Mouse (Mus musculus) midbrain, embryonic 15.5 days (tissue): ENCODE measurements around the gene Stard3. TPM values are rescaled to one million over a fixed set of nuclear protein-coding genes. Genes with fewer than 3 reads are reported as not detected.
A peak's percentile ranks its signal among the peaks of the same experiment; 100 is the strongest.

ENCODE experiments used
- ATAC-seq: fragments of 200-750 bp; cut with Nextera tagmentation; replicated peaks from 2 replicates; pipeline ENCODE4 v1.8.0; 2017; ENCODE audit warnings: moderate TSS enrichment
- H3K27ac ChIP-seq: fragments of 300-500 bp; sonication (generic); 2 replicates; pipeline ENCODE4 v1.5.1; 2015; ENCODE audit warnings: mild to moderate bottlenecking, inconsistent platforms
- H3K27me3 ChIP-seq: fragments of 300-500 bp; sonication (generic); replicated peaks from 2 replicates; pipeline ENCODE4 v1.6.1; 2015; ENCODE audit warnings: inconsistent platforms
- H3K36me3 ChIP-seq: fragments of 300-500 bp; sonication (generic); replicated peaks from 2 replicates; pipeline ENCODE4 v1.6.1; 2015; ENCODE audit warnings: inconsistent platforms
- H3K4me1 ChIP-seq: fragments of 300-500 bp; sonication (generic); 2 replicates; pipeline ENCODE4 v1.6.1; 2015; ENCODE audit warnings: inconsistent platforms
- H3K4me2 ChIP-seq: fragments of 300-500 bp; sonication (generic); 2 replicates; pipeline ENCODE4 v1.6.1; 2015; ENCODE audit warnings: inconsistent platforms, mild to moderate bottlenecking, moderate library complexity
- H3K4me3 ChIP-seq: fragments of 300-500 bp; sonication (generic); 2 replicates; pipeline ENCODE4 v1.5.1; 2015; ENCODE audit warnings: mild to moderate bottlenecking, inconsistent platforms
- H3K9ac ChIP-seq: fragments of 300-500 bp; sonication (generic); 2 replicates; pipeline ENCODE4 v1.6.1; 2015; ENCODE audit warnings: mild to moderate bottlenecking, inconsistent platforms
- H3K9me3 ChIP-seq: fragments of 300-500 bp; sonication (generic); 2 replicates; pipeline ENCODE4 v1.6.1; 2016; ENCODE audit warnings: inconsistent platforms
- WGBS: fragments of 180-500 bp; shearing (Covaris S2); methylation state at CpG from one replicate; pipeline ENCODE4 v1.1.7; 2015; ENCODE audit warnings: mixed read lengths; 5-methylcytosine and 5-hydroxymethylcytosine counted together
- polyA plus RNA-seq: library from polyadenylated mRNA; unstranded; fragments of >200 nt; fragmentation: Nextera tagmentation; extraction: Ambion mirVana; gene quantifications from 2 replicates; pipeline ENCODE4 v1.2.1, GENCODE M21; 2015

Stard3 gene
- 38.2 and 44.6 TPM in 2 replicates for polyA plus RNA-seq

DNA sequence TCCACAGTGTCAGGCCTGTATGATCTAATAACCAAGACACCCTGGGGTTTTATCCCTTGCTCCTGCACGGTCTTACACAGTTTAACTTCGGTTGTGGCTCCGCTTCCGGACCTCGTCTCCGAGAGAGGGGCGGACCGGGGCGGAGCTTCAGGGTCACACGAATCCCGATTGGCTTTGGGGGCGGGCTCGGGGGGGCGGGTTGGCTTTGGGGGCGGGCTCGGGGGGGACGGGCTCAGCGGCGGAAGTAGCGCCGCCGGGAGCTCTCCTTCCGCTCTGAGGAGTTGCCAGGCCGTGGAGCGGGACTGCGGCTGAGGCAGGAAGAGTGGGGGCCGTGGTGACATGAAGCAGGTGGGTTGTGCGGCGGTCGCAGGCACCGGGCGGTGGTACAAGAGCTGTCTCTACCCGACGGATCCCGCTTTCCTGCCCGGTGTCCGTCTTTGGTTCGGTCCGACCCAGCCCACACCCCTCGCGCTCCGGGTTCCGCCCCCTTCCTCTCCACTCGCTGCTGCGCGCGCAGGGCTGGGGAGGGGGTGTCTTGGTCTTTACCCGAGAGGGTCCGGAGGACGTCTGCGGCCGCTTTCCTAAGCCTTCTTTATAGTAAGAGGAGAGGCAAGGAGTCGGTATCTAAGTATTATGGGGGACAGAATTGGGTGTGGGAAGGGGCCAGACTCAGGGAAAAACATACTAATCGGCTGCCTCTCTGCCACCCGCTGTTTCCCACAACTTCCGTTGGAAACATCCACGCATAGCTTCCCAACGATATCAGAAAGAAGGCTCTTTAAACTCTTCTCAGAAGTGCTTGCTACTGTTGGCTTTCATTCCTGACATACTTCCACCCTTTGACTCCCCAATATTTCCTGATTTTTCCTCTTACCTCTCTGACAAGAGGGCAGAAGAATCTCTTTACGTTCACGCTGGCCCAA, at the start of gene Stard3:
Gene Stard3 (plus strand): TSS at position 208 of the 923 bp plus-strand sequence.
- peak within 1 kb of the TSS; percentile 84 for H3K4me3 ChIP-seq
- H3K27ac ChIP-seq, result peak within 1 kb of the TSS; percentile 91
- H3K36me3 ChIP-seq, result no peaks in the 10 kb centered on the region
- ATAC-seq, result peak; percentile 89
- H3K9ac ChIP-seq, result peak within 1 kb of the TSS; percentile 58
- H3K9me3 ChIP-seq, result no peaks in the 10 kb centered on the region
- peak within 1 kb of the TSS; percentile 79 for H3K4me2 ChIP-seq
- 0% methylated on average over 57 of the region's 60 CpGs for WGBS
- peaks cover 46% of the 10 kb centered on the region for H3K4me1 ChIP-seq
- H3K27me3 ChIP-seq, result peaks cover 13% of the 10 kb centered on the region; the same call in 1 of the 2 replicates

DNA sequence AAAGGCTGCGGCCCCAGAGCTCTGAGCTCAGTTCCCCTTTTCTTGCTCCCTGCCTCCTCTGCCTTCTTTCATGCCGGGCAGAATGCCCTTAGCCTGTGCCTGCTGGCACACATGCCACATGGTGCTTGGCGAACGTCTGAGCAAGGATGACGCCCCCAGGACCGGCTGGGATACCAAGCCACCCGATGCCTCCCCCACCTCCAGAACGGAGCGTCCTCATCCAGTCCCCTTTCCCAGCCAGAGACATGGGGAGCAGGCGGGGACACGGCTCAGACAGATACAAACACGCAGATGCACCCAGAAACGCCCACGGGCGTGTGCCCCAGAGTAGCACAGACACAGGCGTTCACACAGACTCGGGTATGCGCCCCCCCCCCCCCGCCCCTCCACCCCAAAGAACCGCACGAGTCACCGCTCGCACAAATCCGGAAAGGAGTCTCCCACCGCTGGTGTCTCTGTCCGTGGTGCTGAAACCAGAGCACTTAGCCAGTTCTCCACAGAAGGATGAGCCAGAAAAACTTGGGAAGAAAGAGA, 44.3 kb upstream of the Stard3 start:
- no peaks in the 10 kb centered on the region for H3K9me3 ChIP-seq
- H3K4me3 ChIP-seq, result no peak overlapping the region
- H3K27ac ChIP-seq, result no peak overlapping the region
- peaks cover 77% of the 10 kb centered on the region for H3K27me3 ChIP-seq
- H3K4me2 ChIP-seq, result peak overlapping the region; percentile 3; the same call in 1 of the 2 replicates
- no peak for ATAC-seq
- H3K4me1 ChIP-seq, result peaks cover 10% of the 10 kb centered on the region; the same call in 1 of the 2 replicates
- H3K9ac ChIP-seq, result no peak overlapping the region
- WGBS, result under 1% methylated on average over 26 of the region's 26 CpGs
- no peaks in the 10 kb centered on the region for H3K36me3 ChIP-seq

- Histone ChIP-seq H3K4me2 (no peak overlapping the region), H3K9me3 (no peaks in the 10 kb centered on the region), H3K4me3 (no peak overlapping the region), H3K27ac (no peak overlapping the region), H3K27me3 (peaks cover 89% of the 10 kb centered on the region), H3K36me3 (no peaks in the 10 kb centered on the region), H3K9ac (no peak overlapping the region), H3K4me1 (peaks cover 22% of the 10 kb centered on the region)
- no peak for ATAC-seq
- WGBS, result 4% methylated on average over 7 of the region's 7 CpGs
These were observed 40.7 kb upstream of the Stard3 start for GRCm38 (mm10) chr11:98317479-98317878.

DNA sequence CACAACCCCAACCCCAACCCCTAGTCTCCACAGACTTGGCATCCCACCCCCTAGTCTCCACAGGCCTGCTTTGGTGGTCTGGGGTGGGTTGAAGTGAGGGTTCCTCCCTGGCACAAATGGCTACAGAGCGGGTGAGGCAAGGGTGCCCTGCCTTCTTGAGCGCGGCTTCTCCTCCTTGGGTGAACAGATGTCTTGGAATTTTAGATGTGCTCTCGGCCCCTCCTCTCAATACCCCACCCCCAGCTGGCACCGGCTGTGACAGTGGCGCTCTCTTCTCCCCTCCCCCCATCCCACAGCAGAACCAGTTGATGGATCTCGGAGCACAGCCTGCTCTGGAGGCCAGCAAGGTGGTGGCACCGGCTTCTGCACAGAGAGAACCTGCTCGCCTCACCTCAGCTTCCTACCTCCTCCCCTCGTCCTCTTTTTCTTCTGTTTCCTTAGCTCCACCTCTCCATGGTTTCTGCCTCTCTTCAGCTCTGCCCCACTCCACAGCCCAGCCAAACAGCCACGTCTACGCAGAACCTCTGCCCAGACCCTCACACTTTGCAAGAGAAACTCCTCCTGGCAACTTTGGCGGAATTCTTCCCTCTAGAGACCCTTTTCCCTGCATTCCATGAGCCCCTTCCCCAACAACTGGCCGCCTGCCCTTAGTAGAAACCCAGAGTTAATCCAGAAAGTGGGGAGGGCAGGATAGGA, 39.6 kb upstream of the Stard3 start:
- Histone ChIP-seq H3K4me1 (peaks cover 21% of the 10 kb centered on the region), H3K27ac (no peak overlapping the region), H3K9me3 (no peaks in the 10 kb centered on the region), H3K4me2 (no peak overlapping the region), H3K9ac (no peak overlapping the region), H3K36me3 (no peaks in the 10 kb centered on the region), H3K4me3 (no peak overlapping the region), H3K27me3 (peaks cover 93% of the 10 kb centered on the region)
- no peak for ATAC-seq
- under 1% methylated on average over 14 of the region's 14 CpGs for WGBS

GRCm38 (mm10) chr11:98319120-98319519, 39.0 kb upstream of the Stard3 start:
- Histone ChIP-seq H3K4me1 (peaks cover 17% of the 10 kb centered on the region), H3K27ac (no peak overlapping the region), H3K4me3 (no peak overlapping the region), H3K36me3 (no peaks in the 10 kb centered on the region), H3K9ac (no peak overlapping the region), H3K4me2 (no peak overlapping the region), H3K27me3 (peaks cover 94% of the 10 kb centered on the region), H3K9me3 (no peaks in the 10 kb centered on the region)
- no peak for ATAC-seq
- 2% methylated on average over 15 of the region's 15 CpGs for WGBS

DNA sequence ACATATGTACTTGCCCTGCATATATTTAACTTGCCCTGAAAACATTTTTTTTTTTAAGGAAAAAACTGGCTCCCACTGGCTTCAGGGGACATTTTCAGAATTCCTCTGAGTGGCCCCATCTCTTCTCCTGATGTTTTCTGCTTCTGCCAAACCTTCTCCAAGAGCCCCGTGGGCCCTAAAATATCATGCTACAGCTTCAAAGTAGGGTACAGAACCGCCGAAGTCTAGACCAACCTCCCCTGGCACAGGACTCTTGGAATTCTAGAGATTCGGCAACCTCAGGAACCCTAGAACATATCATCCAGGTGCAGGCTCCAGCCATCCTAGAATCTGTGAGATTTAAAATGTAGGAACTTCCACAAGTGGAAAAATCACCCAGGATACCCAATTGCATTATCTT, 38.6 kb upstream of the Stard3 start:
- no peak overlapping the region for H3K9ac ChIP-seq
- no peak overlapping the region for H3K27ac ChIP-seq
- WGBS, result 13% methylated on average over 4 of the region's 4 CpGs
- H3K4me1 ChIP-seq, result peaks cover 17% of the 10 kb centered on the region
- H3K4me2 ChIP-seq, result no peak overlapping the region
- H3K4me3 ChIP-seq, result no peak overlapping the region
- no peak for ATAC-seq
- no peaks in the 10 kb centered on the region for H3K9me3 ChIP-seq
- no peaks in the 10 kb centered on the region for H3K36me3 ChIP-seq
- peaks cover 94% of the 10 kb centered on the region for H3K27me3 ChIP-seq

DNA sequence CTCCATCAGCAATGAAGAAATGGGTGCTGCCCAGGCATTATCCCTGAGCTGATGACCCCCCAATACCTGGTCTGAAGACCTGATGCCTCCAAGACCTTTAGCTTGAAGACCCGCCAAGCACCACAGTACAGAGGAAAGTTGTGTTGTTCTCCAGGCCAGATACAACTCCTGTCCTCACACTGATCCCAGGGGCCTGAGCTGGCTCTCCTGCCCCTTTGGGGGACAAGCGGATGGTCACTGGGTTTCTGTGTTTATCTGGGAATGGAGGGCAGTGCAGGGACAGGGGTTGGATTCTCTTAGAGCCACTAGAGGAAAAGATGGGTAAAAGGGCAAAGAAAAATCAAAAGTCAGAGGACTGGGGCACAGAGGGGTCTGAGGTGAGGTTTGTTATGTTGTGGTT, 38.2 kb upstream of the Stard3 start:
- ATAC-seq, result no peak
- Histone ChIP-seq H3K27ac (no peak overlapping the region), H3K4me3 (no peak overlapping the region), H3K4me1 (peaks cover 17% of the 10 kb centered on the region), H3K27me3 (peaks cover 96% of the 10 kb centered on the region), H3K9ac (no peak overlapping the region), H3K4me2 (no peak overlapping the region), H3K36me3 (no peaks in the 10 kb centered on the region), H3K9me3 (no peaks in the 10 kb centered on the region)
- 7% methylated on average over 2 of the region's 2 CpGs for WGBS

- Histone ChIP-seq H3K4me2 (peak overlapping the region; percentile 22; the same call in 1 of the 2 replicates), H3K27me3 (peaks cover 96% of the 10 kb centered on the region), H3K27ac (no peak overlapping the region), H3K9me3 (no peaks in the 10 kb centered on the region), H3K4me3 (no peak overlapping the region), H3K9ac (no peak overlapping the region), H3K4me1 (peaks cover 17% of the 10 kb centered on the region), H3K36me3 (no peaks in the 10 kb centered on the region)
- no peak for ATAC-seq
- 5% methylated on average over 12 of the region's 12 CpGs for WGBS
These were observed 37.8 kb upstream of the Stard3 start for GRCm38 (mm10) chr11:98320381-98320780.

DNA sequence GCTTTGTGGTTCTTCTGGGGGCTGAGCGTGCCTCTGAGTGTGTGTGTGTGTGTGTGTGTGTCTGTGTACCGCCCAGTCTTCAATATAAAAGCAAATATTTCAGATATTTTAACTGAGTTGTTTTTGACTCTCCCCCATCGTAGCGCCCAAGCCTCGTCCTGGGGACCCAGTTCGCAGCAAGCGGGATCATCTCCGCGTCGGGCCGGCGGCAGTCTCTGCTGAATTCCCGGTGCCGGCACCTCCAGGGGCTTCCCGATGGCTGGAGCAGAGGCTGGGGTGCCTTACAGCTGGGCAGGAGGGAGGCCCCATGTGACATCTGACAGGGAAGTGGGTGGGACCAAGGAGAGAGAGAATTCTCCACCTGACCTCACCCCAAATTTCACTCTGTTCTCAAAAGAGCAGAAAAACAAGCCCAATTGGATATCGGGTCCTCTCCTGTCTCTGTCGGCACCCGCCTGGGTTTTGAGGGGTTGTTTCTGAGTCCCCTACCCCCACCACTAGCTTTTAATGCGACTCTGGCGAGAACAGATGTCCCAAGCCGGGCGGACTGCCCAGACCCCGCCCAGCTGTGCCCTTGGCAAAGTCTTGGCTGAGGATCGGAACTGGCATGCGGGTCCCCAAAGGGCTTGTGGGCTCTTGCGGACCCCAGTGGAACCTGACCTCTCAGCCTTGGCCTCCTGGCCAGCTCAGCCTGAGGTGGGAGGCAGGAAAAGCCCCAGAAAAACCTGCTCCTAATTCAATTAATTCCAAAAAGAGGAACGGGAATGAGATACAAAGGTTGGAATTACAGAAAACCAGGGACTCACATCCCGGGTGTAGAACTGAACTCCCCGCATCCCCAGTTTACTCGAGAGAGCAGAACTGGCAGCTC, 37.1 kb upstream of the Stard3 start:
- under 1% methylated on average over 30 of the region's 30 CpGs for WGBS
- H3K4me1 ChIP-seq, result peaks cover 17% of the 10 kb centered on the region
- H3K9ac ChIP-seq, result no peak overlapping the region
- peak overlapping the region; percentile 22 for H3K4me2 ChIP-seq
- H3K36me3 ChIP-seq, result no peaks in the 10 kb centered on the region
- H3K4me3 ChIP-seq, result no peak overlapping the region
- no peaks in the 10 kb centered on the region for H3K9me3 ChIP-seq
- peaks cover 96% of the 10 kb centered on the region for H3K27me3 ChIP-seq
- H3K27ac ChIP-seq, result no peak overlapping the region; the same call in 1 of the 2 replicates
- ATAC-seq, result no peak

- H3K27me3 ChIP-seq, result peaks cover 95% of the 10 kb centered on the region
- peaks cover 19% of the 10 kb centered on the region for H3K4me1 ChIP-seq
- no peak overlapping the region for H3K27ac ChIP-seq
- no peaks in the 10 kb centered on the region for H3K36me3 ChIP-seq
- H3K9ac ChIP-seq, result no peak overlapping the region
- H3K4me3 ChIP-seq, result no peak overlapping the region
- 10% methylated on average over 5 of the region's 5 CpGs for WGBS
- ATAC-seq, result no peak
- H3K9me3 ChIP-seq, result no peaks in the 10 kb centered on the region
- no peak overlapping the region for H3K4me2 ChIP-seq
These were observed 36.5 kb upstream of the Stard3 start for GRCm38 (mm10) chr11:98321677-98322003.

GRCm38 (mm10) chr11:98322159-98322558, 36.0 kb upstream of the Stard3 start:
- no peak for ATAC-seq
- no peak overlapping the region for H3K4me2 ChIP-seq
- peaks cover 95% of the 10 kb centered on the region for H3K27me3 ChIP-seq
- no peak overlapping the region for H3K9ac ChIP-seq
- WGBS, result 0% methylated on average over 1 of the region's 1 CpGs
- no peak overlapping the region for H3K4me3 ChIP-seq
- H3K9me3 ChIP-seq, result no peaks in the 10 kb centered on the region
- H3K27ac ChIP-seq, result no peak overlapping the region
- H3K4me1 ChIP-seq, result peaks cover 23% of the 10 kb centered on the region
- no peaks in the 10 kb centered on the region for H3K36me3 ChIP-seq
